Mouse (Mus musculus) R1 (cell line): ENCODE data around the gene Vmn2r103.

ENCODE experiments used
- DNase-seq: peaks from one replicate; pipeline ENCODE4 v3.0.0-alpha.2; 2018; ENCODE audit warnings: low read depth, low spot score

The Vmn2r103 gene

DNA sequence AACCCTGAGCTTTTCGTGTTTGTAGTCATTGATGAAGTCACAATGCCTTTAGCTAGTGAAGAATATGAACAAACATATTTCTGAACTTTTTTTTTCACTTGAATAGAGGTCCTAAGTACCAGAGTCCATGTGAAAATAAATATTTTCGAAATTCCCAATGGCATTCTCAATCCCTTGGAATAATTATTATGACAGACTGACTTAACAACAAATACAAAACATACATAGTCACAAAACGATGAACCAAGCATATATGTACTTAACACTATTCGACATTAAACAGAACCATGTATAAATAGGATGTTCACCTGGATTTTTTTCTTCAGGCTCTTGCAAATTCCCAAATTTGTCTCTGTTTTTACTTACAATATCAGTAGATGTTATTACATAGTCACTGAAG lies at the start of gene Vmn2r103:
Gene Vmn2r103, plus strand, starts transcription at position 301 of the 400 bp plus-strand sequence.
- no peak for DNase-seq

DNA sequence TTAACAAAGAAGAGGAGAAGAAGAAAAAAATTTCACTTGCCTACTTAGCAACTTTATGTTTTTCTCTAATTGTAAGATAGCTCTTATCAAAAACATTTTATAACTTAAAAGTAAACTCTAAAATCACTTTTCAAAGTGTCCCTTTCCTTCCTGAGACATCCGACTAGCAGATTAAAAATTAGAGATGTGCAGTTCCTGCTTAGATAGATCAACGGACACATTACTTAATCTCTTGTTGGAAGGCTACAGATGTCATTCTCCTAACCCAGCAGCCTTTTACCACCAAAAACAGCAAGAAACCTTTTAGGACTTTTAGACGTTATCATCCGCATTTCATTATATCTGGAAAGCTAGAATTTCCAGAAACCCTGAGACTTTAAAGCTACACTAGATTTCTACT lies 5.8 kb downstream of the Vmn2r103 start:
- no peak for DNase-seq

GRCm38 (mm10) chr17:19789248-19789647 lies 16.1 kb downstream of the Vmn2r103 start:
- no peak for DNase-seq
